ENCODE assay signal across 12 mouse cellular contexts in genomic region chr8:122636803-122637175, GRCm38 (mm10). TPM values are rescaled to one million over a fixed set of nuclear protein-coding genes. Genes with fewer than 3 reads are reported as not detected.
DNase-seq lines count a peak whose midpoint lies in the region; ATAC-seq lines count a peak whose summit lies in the region.
"Had no signal": no experiment of that assay in that cellular context is flagged by ENCODE, and none has a peak within 500 bp of the region (broad histone marks: within the 10 kb centered on the region; RNA-seq: fewer than 3 reads in every experiment).

No protein-coding gene starts in this region.

- no peak for DNase-seq in liver
- peak; percentile 86 for DNase-seq in gastrocnemius, postnatal 25 days
- DNase-seq in left cerebral cortex, postnatal 25 days (ENCODE audit: low spot score in 2 of 2): peak; percentile 30 to 75
- DNase-seq in ovary, adult 18-20 months (ENCODE audit: low spot score): no peak
- DNase-seq in midbrain, embryonic 10.5 days (ENCODE audit: low spot score): no peak
- DNase-seq: adrenal gland, adult 2 months; lung, postnatal 36 days had no signal

- intact Hi-C loops in left cerebral cortex, postnatal 25 days (cut with DNase I): no loop called here

- 63% methylated on average over 9 of the region's 9 CpGs for WGBS in liver, embryonic 12.5 days (ENCODE audit: insufficient replicate concordance)
- 40% methylated on average over 9 of the region's 9 CpGs for WGBS in stomach, embryonic 15.5 days
- 79% methylated on average over 9 of the region's 9 CpGs for WGBS in midbrain, embryonic 10.5 days

- H3K4me3 ChIP-seq in liver, embryonic 12.5 days: no peak overlapping the region
- no peak overlapping the region for H3K4me3 ChIP-seq in stomach, embryonic 15.5 days (replicated peaks)
- no peak overlapping the region for H3K4me3 ChIP-seq in midbrain, embryonic 10.5 days

- 0 out of 2 replicates have a peak overlapping the region, but pooled peaks have one; percentile 17 for H3K9ac ChIP-seq in liver, embryonic 12.5 days
- no peak overlapping the region for H3K9ac ChIP-seq in stomach, embryonic 15.5 days

- H3K4me2 ChIP-seq in liver, embryonic 12.5 days: peak overlapping the region; percentile 52
- H3K4me2 ChIP-seq in stomach, embryonic 15.5 days: 0 out of 2 replicates have a peak overlapping the region, but pooled peaks have one; percentile 4

- no peaks in the 10 kb centered on the region for H3K9me3 ChIP-seq in liver, embryonic 12.5 days (replicated peaks)
- no peaks in the 10 kb centered on the region for H3K9me3 ChIP-seq in stomach, embryonic 15.5 days
- no peaks in the 10 kb centered on the region for H3K9me3 ChIP-seq in midbrain, embryonic 10.5 days (replicated peaks)

- H3K27me3 ChIP-seq in liver, embryonic 12.5 days (replicated peaks): no peaks in the 10 kb centered on the region
- no peaks in the 10 kb centered on the region for H3K27me3 ChIP-seq in stomach, embryonic 15.5 days (replicated peaks)
- 0 out of 2 replicates have a peak, but pooled peaks cover 6% of the 10 kb centered on the region for H3K27me3 ChIP-seq in midbrain, embryonic 10.5 days (ENCODE audit: low read depth, poor library complexity, severe bottlenecking)

- H3K4me1 ChIP-seq in liver, embryonic 12.5 days: peaks cover 57% of the 10 kb centered on the region
- peaks cover 48% of the 10 kb centered on the region for H3K4me1 ChIP-seq in stomach, embryonic 15.5 days
- H3K4me1 ChIP-seq in midbrain, embryonic 10.5 days: peaks cover 44% of the 10 kb centered on the region

- no peak for ATAC-seq in liver, embryonic 12.5 days
- ATAC-seq in stomach, embryonic 15.5 days (ENCODE audit: insufficient read depth, low FRiP score, low read depth): peak; percentile 19; the same call in 1 of the 2 replicates
- ATAC-seq: forebrain, embryonic 14.5 days; hindbrain, embryonic 16.5 days had no signal

- peak overlapping the region; percentile 82 for H3K27ac ChIP-seq in liver, embryonic 12.5 days
- H3K27ac ChIP-seq in stomach, embryonic 15.5 days: peak overlapping the region; percentile 80
- H3K27ac ChIP-seq in midbrain, embryonic 10.5 days (replicated peaks): no peak overlapping the region

- peaks cover 99% of the 10 kb centered on the region for H3K36me3 ChIP-seq in liver, embryonic 12.5 days
- no peaks in the 10 kb centered on the region for H3K36me3 ChIP-seq in stomach, embryonic 15.5 days
- H3K36me3 ChIP-seq in midbrain, embryonic 10.5 days: peaks cover 18% of the 10 kb centered on the region

RNA-seq across cellular contexts. Expression of gene Pabpn1l, which starts 14.2 kb away (rescaled TPM):
- not detected in 2 replicates for polyA plus RNA-seq in liver, embryonic 12.5 days (2016; fragmentation: Nextera tagmentation; extraction: Ambion mirVana)
- total RNA-seq in gastrocnemius, postnatal 25 days (2021): not detected
- not detected for total RNA-seq in left cerebral cortex, postnatal 25 days (2021)
- polyA plus RNA-seq in stomach, embryonic 15.5 days (2015; fragmentation: Nextera tagmentation; extraction: Ambion mirVana): 0.12 TPM in 1 of 2 replicates, not detected in the other
- not detected in 2 replicates for polyA plus RNA-seq in midbrain, embryonic 10.5 days (2016; fragmentation: Nextera tagmentation; extraction: Ambion mirVana)
- total RNA-seq: adrenal gland, adult 2 months; layer of hippocampus, adult 18-20 months had no signal
- polyA plus RNA-seq: adrenal gland, adult 2 months; forebrain, embryonic 14.5 days; hindbrain, embryonic 16.5 days had no signal

RNA-seq across cellular contexts. Expression of gene Trappc2l, which starts 25.3 kb away (rescaled TPM):
- 27.2 and 30.0 TPM in 2 replicates for polyA plus RNA-seq in liver, embryonic 12.5 days (2016; fragmentation: Nextera tagmentation; extraction: Ambion mirVana)
- total RNA-seq in gastrocnemius, postnatal 25 days (2021): 10 to 100 TPM; 37.9 to 40.3 TPM
- total RNA-seq in left cerebral cortex, postnatal 25 days (2021): 10 to 100 TPM; 81.3 to 87.8 TPM
- 49.7 and 61.8 TPM in 2 replicates for polyA plus RNA-seq in stomach, embryonic 15.5 days (2015; fragmentation: Nextera tagmentation; extraction: Ambion mirVana)
- polyA plus RNA-seq in midbrain, embryonic 10.5 days (2016; fragmentation: Nextera tagmentation; extraction: Ambion mirVana): 51.0 and 61.2 TPM in 2 replicates

RNA-seq across cellular contexts. Expression of gene Galns, which starts 25.5 kb away (rescaled TPM):
- 4.6 TPM in 2 replicates for polyA plus RNA-seq in liver, embryonic 12.5 days (2016; fragmentation: Nextera tagmentation; extraction: Ambion mirVana)
- 1 to 10 TPM; 1.3 to 1.8 TPM for total RNA-seq in gastrocnemius, postnatal 25 days (2021)
- total RNA-seq in left cerebral cortex, postnatal 25 days (2021): 1 to 10 TPM; 7.4 to 9.1 TPM
- polyA plus RNA-seq in stomach, embryonic 15.5 days (2015; fragmentation: Nextera tagmentation; extraction: Ambion mirVana): 11.9 and 13.1 TPM in 2 replicates
- 6.6 and 7.7 TPM in 2 replicates for polyA plus RNA-seq in midbrain, embryonic 10.5 days (2016; fragmentation: Nextera tagmentation; extraction: Ambion mirVana)

Comparison
In these comparisons a context has a peak if more than half of its experiments do, and no peak if none do; other contexts are left out.
1. DNase-seq: peak in gastrocnemius, postnatal 25 days (single experiment) and left cerebral cortex, postnatal 25 days (2 of 2); none in liver (single experiment), ovary, adult 18-20 months (single experiment) and midbrain, embryonic 10.5 days (single experiment).